Mouse (Mus musculus) liver, adult 2 months (tissue): ENCODE measurements around the gene Acaa1a.

Source experiments
- CTCF ChIP-seq: fragments of 200-500 bp; IDR thresholded peaks from 2 replicates; pipeline ENCODE4 v1.5.1; 2011; ENCODE audit warnings: low read depth, low read length, control low read depth
- POLR2A ChIP-seq: fragments of 200-500 bp; IDR thresholded peaks from 2 replicates; pipeline ENCODE4 v1.6.1; 2011; ENCODE audit warnings: low read length, control low read depth; ENCODE audit not compliant: insufficient read depth; ENCODE audit errors: extremely low read depth

GRCm38 (mm10) chr9:119335571-119335970, 3.9 kb upstream of the Acaa1a start:
- TF ChIP-seq CTCF = no peak
- TF ChIP-seq POLR2A = no peak
